Mouse (Mus musculus) neural tube, embryonic 12.5 days (tissue): ENCODE data around the gene Krt79. TPM values are rescaled to one million over a fixed set of nuclear protein-coding genes. Genes with fewer than 3 reads are reported as not detected.
A peak's percentile ranks its signal among the peaks of the same experiment; 100 is the strongest.

ENCODE experiments used
- ATAC-seq: fragments of 200-750 bp; cut with Nextera tagmentation; 2 replicates; pipeline ENCODE4 v1.8.0; 2017; ENCODE audit warnings: low read depth, mild to moderate bottlenecking, moderate TSS enrichment, moderate library complexity; ENCODE audit not compliant: low FRiP score
- H3K27ac ChIP-seq: fragments of 300-500 bp; sonication (generic); 2 replicates; pipeline ENCODE4 v1.5.1; 2016
- H3K27me3 ChIP-seq: fragments of 300-500 bp; sonication (generic); replicated peaks from 2 replicates; pipeline ENCODE4 v1.6.1; 2016; ENCODE audit warnings: mild to moderate bottlenecking
- H3K36me3 ChIP-seq: fragments of 300-500 bp; sonication (generic); 2 replicates; pipeline ENCODE4 v1.6.1; 2016; ENCODE audit warnings: mild to moderate bottlenecking
- H3K4me1 ChIP-seq: fragments of 300-500 bp; sonication (generic); 2 replicates; pipeline ENCODE4 v1.6.1; 2016
- H3K4me2 ChIP-seq: fragments of 300-500 bp; sonication (generic); replicated peaks from 2 replicates; pipeline ENCODE4 v1.6.1; 2016; ENCODE audit warnings: mild to moderate bottlenecking
- H3K4me3 ChIP-seq: fragments of 300-500 bp; sonication (generic); 2 replicates; pipeline ENCODE4 v1.5.1; 2016
- H3K9ac ChIP-seq: fragments of 300-500 bp; sonication (generic); 2 replicates; pipeline ENCODE4 v1.6.1; 2016; ENCODE audit warnings: mild to moderate bottlenecking
- H3K9me3 ChIP-seq: fragments of 300-500 bp; sonication (generic); 2 replicates; pipeline ENCODE4 v1.6.1; 2016; ENCODE audit warnings: mild to moderate bottlenecking
- WGBS: fragments of 180-500 bp; shearing (Covaris S2); methylation state at CpG from one replicate; pipeline ENCODE4 v1.1.7; 2016; 5-methylcytosine and 5-hydroxymethylcytosine counted together
- polyA plus RNA-seq: library from polyadenylated mRNA; unstranded; fragments of >200 nt; fragmentation: Nextera tagmentation; extraction: Ambion mirVana; gene quantifications from 2 replicates; pipeline ENCODE4 v1.2.1, GENCODE M21; 2016

The Krt79 gene
- polyA plus RNA-seq, 1 experiment from 2014 or later = 0.18 TPM

GRCm38 (mm10) chr15:101973414-101974077, 33.4 kb upstream of the Krt79 start:
- Histone ChIP-seq H3K9me3 (no peaks in the 10 kb centered on the region), H3K4me1 (peaks cover 27% of the 10 kb centered on the region), H3K4me2 (peak overlapping the region; percentile 28), H3K4me3 (no peak overlapping the region), H3K36me3 (no peaks in the 10 kb centered on the region), H3K9ac (no peak overlapping the region), H3K27me3 (peaks cover 5% of the 10 kb centered on the region), H3K27ac (no peak overlapping the region)
- ATAC-seq = peak; percentile 38; the same call in 1 of the 2 replicates
- 10% methylated on average over 15 of the region's 15 CpGs for WGBS

- Histone ChIP-seq H3K27me3 (peaks cover 2% of the 10 kb centered on the region), H3K27ac (no peak overlapping the region), H3K4me1 (0 out of 2 replicates have a peak, but pooled peaks cover 4% of the 10 kb centered on the region), H3K4me3 (no peak overlapping the region), H3K9ac (no peak overlapping the region), H3K9me3 (no peaks in the 10 kb centered on the region), H3K36me3 (no peaks in the 10 kb centered on the region), H3K4me2 (no peak overlapping the region)
- ATAC-seq = no peak
- 8% methylated on average over 3 of the region's 6 CpGs for WGBS
Measured at GRCm38 (mm10) chr15:101970536-101970935, 30.4 kb upstream of the Krt79 start.

- Histone ChIP-seq H3K27me3 (no peaks in the 10 kb centered on the region), H3K4me2 (no peak overlapping the region), H3K36me3 (no peaks in the 10 kb centered on the region), H3K9ac (no peak overlapping the region), H3K27ac (no peak overlapping the region), H3K4me3 (no peak overlapping the region), H3K4me1 (no peaks in the 10 kb centered on the region), H3K9me3 (no peaks in the 10 kb centered on the region)
- WGBS = 81% methylated on average over 8 of the region's 8 CpGs
- ATAC-seq = no peak
Measured at GRCm38 (mm10) chr15:101966808-101967207, 26.7 kb upstream of the Krt79 start.

GRCm38 (mm10) chr15:101958891-101959290, 18.8 kb upstream of the Krt79 start:
- H3K9me3 ChIP-seq = no peaks in the 10 kb centered on the region
- WGBS = 89% methylated on average over 3 of the region's 3 CpGs

DNA sequence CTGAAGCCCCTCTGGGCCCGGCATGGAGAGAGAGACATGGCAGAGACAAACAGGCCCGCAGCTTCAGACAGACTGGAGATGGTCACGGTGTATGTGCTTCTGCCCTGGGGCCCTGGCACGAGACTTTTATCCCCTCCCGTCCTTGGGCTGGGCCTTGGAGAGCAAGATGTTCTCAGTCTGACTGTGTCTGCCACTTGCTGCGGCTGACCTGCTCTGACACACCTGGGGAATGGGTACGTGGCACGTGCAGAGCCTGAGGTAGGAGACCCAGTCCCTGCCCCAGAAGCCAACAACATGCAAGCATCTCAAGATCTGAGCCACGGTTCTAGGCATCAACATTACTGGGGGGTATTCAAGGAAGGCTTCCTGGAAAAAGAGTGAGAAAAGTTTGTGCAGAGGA, 14.1 kb upstream of the Krt79 start, which contains the start of gene Krt78:
Gene Krt78, minus strand, starts transcription at position 101 of the 400 bp plus-strand sequence.
- Histone ChIP-seq H3K4me3 (no peak within 1 kb of the TSS), H3K9ac (no peak within 1 kb of the TSS), H3K4me1 (no peaks in the 10 kb centered on the region), H3K27ac (no peak within 1 kb of the TSS), H3K27me3 (no peaks in the 10 kb centered on the region), H3K4me2 (no peak within 1 kb of the TSS), H3K9me3 (no peaks in the 10 kb centered on the region), H3K36me3 (no peaks in the 10 kb centered on the region)
- 90% methylated on average over 9 of the region's 9 CpGs for WGBS
- ATAC-seq = no peak

More at GRCm38 (mm10) chr15:101958891-101959290, 18.8 kb upstream of the Krt79 start:
- Histone ChIP-seq H3K27me3 (no peaks in the 10 kb centered on the region), H3K4me1 (no peaks in the 10 kb centered on the region), H3K36me3 (no peaks in the 10 kb centered on the region), H3K4me3 (no peak overlapping the region), H3K9ac (no peak overlapping the region), H3K4me2 (no peak overlapping the region), H3K27ac (no peak overlapping the region)
- no peak for ATAC-seq

DNA sequence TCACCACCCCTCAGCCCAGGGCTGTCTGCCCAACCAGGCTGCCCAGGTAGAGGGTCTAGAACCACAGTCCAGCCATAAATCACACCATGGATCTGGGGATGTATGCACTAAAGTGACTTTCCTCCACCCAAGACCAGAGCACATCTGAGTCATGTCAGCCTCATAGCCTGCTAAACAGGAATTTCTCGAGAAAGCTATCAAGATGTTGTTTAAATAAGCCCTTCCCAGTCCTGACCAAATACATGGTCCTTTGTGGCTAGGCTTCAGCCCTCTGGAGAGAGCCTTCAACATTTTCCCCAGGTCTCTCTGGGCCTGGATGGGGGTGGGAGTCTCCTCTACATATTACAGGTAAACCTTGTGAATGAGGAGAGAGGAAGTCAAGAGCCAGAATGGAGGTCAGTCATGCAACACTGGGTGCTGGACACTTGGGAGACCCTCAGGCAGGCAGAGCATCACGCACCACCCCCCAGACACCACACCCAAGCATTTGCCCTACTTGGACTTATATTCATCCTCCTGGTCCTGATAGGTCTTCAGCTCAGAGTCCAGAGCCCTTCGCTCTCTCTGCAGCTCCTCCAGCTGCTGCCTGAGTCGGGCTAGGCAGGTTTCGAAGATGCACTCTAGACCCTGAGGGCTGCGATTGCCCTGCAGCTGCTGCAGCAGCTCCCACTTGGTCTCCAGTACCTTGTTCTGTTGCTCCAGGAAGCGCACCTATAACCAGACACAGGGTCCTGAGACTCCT, 12.8 kb upstream of the Krt79 start:
- no peaks in the 10 kb centered on the region for H3K27me3 ChIP-seq
- 89% methylated on average over 7 of the region's 7 CpGs for WGBS
- H3K36me3 ChIP-seq = no peaks in the 10 kb centered on the region
- no peak overlapping the region for H3K4me2 ChIP-seq
- H3K4me1 ChIP-seq = no peaks in the 10 kb centered on the region
- ATAC-seq = no peak
- no peak overlapping the region for H3K9ac ChIP-seq
- no peak overlapping the region for H3K27ac ChIP-seq
- H3K4me3 ChIP-seq = no peak overlapping the region
- H3K9me3 ChIP-seq = no peaks in the 10 kb centered on the region

DNA sequence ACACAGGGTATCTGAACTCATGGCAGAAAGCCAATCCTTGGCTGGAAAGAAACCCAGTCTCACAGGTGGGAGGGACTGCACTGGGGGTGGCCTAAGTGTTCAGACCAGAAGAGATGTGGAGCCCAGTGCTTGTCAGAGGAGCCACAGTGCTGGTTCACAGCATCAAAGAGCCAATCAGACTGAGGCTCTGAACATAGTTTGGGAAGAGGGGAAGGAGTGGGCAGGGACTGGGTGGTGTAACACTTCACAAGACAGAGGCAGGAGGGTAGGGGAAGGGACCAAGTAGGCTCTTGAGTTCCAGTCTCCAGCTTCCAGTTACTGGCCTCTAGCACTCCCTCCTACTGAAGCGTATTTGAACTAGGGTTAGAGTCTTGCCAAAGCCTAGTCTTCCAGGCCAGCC, 5.3 kb upstream of the Krt79 start:
- no peak for ATAC-seq
- Histone ChIP-seq H3K4me2 (no peak overlapping the region), H3K9ac (no peak overlapping the region), H3K9me3 (no peaks in the 10 kb centered on the region), H3K36me3 (no peaks in the 10 kb centered on the region), H3K27ac (no peak overlapping the region), H3K27me3 (no peaks in the 10 kb centered on the region), H3K4me3 (no peak overlapping the region), H3K4me1 (no peaks in the 10 kb centered on the region)
- 96% methylated on average over 1 of the region's 1 CpGs for WGBS

DNA sequence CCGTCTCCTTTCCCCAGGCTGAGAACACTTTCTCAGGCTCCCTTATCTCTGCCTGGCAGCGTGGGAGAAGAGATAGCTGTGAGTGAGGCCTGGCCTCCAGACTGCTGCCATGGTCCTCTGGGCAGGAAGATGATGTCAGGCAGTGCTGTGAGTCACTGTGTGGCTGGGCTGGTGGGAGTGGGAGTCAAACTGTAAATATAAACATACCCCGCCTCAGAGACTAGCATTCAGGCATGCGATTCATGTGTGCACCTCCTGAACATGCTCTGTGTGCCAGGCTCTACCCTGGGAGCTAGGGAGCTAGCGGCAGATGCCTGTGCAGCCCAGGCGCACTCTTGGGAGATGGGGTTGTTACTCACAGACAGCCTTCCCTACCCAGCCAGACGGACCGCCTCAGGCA, 1.8 kb upstream of the Krt79 start:
- Histone ChIP-seq H3K4me3 (no peak overlapping the region), H3K36me3 (no peaks in the 10 kb centered on the region), H3K4me2 (no peak overlapping the region), H3K4me1 (no peaks in the 10 kb centered on the region), H3K27me3 (0 out of 2 replicates have a peak, but pooled peaks cover 6% of the 10 kb centered on the region), H3K27ac (no peak overlapping the region), H3K9me3 (no peaks in the 10 kb centered on the region), H3K9ac (no peak overlapping the region)
- WGBS = 60% methylated on average over 8 of the region's 8 CpGs
- no peak for ATAC-seq

DNA sequence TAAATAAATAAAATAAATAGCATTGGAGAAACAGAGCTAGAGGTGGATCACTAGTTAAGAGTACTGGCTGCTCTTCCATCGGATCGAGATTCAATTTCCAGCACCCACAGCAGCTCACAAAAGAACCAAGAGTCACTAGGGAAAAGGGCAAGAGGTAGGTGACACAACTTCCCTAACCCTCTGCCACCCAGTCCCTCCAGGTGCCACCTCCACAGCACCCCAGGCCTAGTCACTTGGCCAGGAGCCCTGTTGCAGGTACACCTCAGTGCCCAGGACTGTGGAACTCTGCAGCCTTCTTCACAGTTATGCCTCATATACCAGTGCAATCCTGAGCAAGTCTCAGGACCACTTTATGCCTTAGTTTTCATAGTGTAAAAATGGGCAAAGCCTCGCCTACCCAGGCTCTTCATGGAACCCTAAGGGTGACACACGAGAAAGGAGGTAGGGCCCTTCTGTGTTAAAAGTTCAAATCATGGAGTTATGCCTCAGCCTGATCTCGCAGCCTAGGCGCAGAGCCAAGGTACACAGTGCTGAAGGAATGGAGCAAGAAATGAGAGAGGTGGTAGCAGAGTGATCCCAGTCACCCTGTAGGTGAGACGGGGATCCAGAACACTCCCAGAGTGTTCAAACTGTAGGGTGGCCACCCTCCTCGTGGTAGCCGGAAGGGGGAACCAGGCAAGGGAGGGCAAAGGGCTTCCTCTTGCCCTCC, 1.4 kb downstream of the Krt79 start:
- Histone ChIP-seq H3K9me3 (no peaks in the 10 kb centered on the region), H3K9ac (no peak overlapping the region), H3K36me3 (no peaks in the 10 kb centered on the region), H3K4me1 (no peaks in the 10 kb centered on the region), H3K27ac (no peak overlapping the region), H3K27me3 (0 out of 2 replicates have a peak, but pooled peaks cover 6% of the 10 kb centered on the region), H3K4me2 (no peak overlapping the region), H3K4me3 (no peak overlapping the region)
- WGBS = 87% methylated on average over 9 of the region's 9 CpGs
- ATAC-seq = no peak

- ATAC-seq = no peak
- H3K4me3 ChIP-seq = no peak overlapping the region
- WGBS = 77% methylated on average over 6 of the region's 6 CpGs
Measured at GRCm38 (mm10) chr15:101933024-101933423, 7.1 kb downstream of the Krt79 start.

GRCm38 (mm10) chr15:101929666-101930065, 10.5 kb downstream of the Krt79 start:
- Histone ChIP-seq H3K9me3 (no peaks in the 10 kb centered on the region), H3K36me3 (no peaks in the 10 kb centered on the region), H3K27ac (no peak overlapping the region), H3K4me3 (0 out of 2 replicates have a peak overlapping the region, but pooled peaks have one; percentile 8), H3K27me3 (peaks cover 17% of the 10 kb centered on the region; the same call in 1 of the 2 replicates), H3K4me1 (0 out of 2 replicates have a peak, but pooled peaks cover 11% of the 10 kb centered on the region), H3K4me2 (peak overlapping the region; percentile 55), H3K9ac (no peak overlapping the region)
- 4% methylated on average over 17 of the region's 17 CpGs for WGBS
- no peak for ATAC-seq

More at GRCm38 (mm10) chr15:101933024-101933423, 7.1 kb downstream of the Krt79 start:
- no peaks in the 10 kb centered on the region for H3K36me3 ChIP-seq
- no peaks in the 10 kb centered on the region for H3K9me3 ChIP-seq
- no peak overlapping the region for H3K9ac ChIP-seq
- H3K4me2 ChIP-seq = no peak overlapping the region
- peaks cover 17% of the 10 kb centered on the region; the same call in 1 of the 2 replicates for H3K27me3 ChIP-seq
- no peak overlapping the region for H3K27ac ChIP-seq
- H3K4me1 ChIP-seq = 0 out of 2 replicates have a peak, but pooled peaks cover 11% of the 10 kb centered on the region

- Histone ChIP-seq H3K4me1 (0 out of 2 replicates have a peak, but pooled peaks cover 11% of the 10 kb centered on the region), H3K36me3 (no peaks in the 10 kb centered on the region), H3K4me3 (no peak overlapping the region), H3K9me3 (no peaks in the 10 kb centered on the region), H3K9ac (no peak overlapping the region), H3K4me2 (no peak overlapping the region), H3K27me3 (peaks cover 17% of the 10 kb centered on the region; the same call in 1 of the 2 replicates), H3K27ac (no peak overlapping the region)
- ATAC-seq = no peak
- whole genome bisulfite sequencing = 14% methylated on average over 9 of the region's 9 CpGs
Measured at GRCm38 (mm10) chr15:101929087-101929486, 11.0 kb downstream of the Krt79 start.
